Mouse (Mus musculus) lung, embryonic 16.5 days (tissue): ENCODE measurements at regions not wholly inside any gene's neighbourhood (a gene's known extent, or its start where the extent isn't known, plus 50 kb on each side); places are given as distances from the start of the nearest gene placed in this dataset.

ENCODE experiments used
- ATAC-seq: fragments of 200-750 bp; cut with Nextera tagmentation; 2 replicates; pipeline ENCODE4 v1.8.0; 2017; ENCODE audit warnings: low read depth, mild to moderate bottlenecking, moderate library complexity
- H3K27ac ChIP-seq: fragments of 300-500 bp; sonication (generic); 2 replicates; pipeline ENCODE4 v1.5.1; 2014; ENCODE audit warnings: mild to moderate bottlenecking, control low read depth, low read length
- H3K27me3 ChIP-seq: fragments of 300-500 bp; sonication (generic); 2 replicates; pipeline ENCODE4 v1.6.1; 2014; ENCODE audit warnings: low read depth, low read length, mixed read lengths; ENCODE audit not compliant: control insufficient read depth, insufficient read depth
- H3K36me3 ChIP-seq: fragments of 300-500 bp; sonication (generic); 2 replicates; pipeline ENCODE4 v1.6.1; 2014; ENCODE audit warnings: low read length; ENCODE audit not compliant: control insufficient read depth, insufficient read depth
- H3K4me1 ChIP-seq: fragments of 300-500 bp; sonication (generic); replicated peaks from 2 replicates; pipeline ENCODE4 v1.6.1; 2014; ENCODE audit warnings: low read length, mixed read lengths; ENCODE audit not compliant: control insufficient read depth, insufficient read depth
- H3K4me2 ChIP-seq: fragments of 300-500 bp; sonication (generic); 2 replicates; pipeline ENCODE4 v1.6.1; 2014; ENCODE audit warnings: low read depth, low read length, control low read depth
- H3K4me3 ChIP-seq: fragments of 300-500 bp; sonication (generic); 2 replicates; pipeline ENCODE4 v1.5.1; 2014; ENCODE audit warnings: mild to moderate bottlenecking, low read length, control low read depth
- H3K9ac ChIP-seq: fragments of 300-500 bp; sonication (generic); 2 replicates; pipeline ENCODE4 v1.6.1; 2014; ENCODE audit warnings: low read length, control low read depth
- H3K9me3 ChIP-seq: fragments of 300-500 bp; sonication (generic); 2 replicates; pipeline ENCODE4 v1.6.1; 2016; ENCODE audit warnings: low read length; ENCODE audit not compliant: control insufficient read depth
- WGBS: fragments of 180-500 bp; shearing (Covaris S2); extraction: QIAGEN DNeasy Blood & Tissue Kit; methylation state at CpG from one replicate; pipeline ENCODE4 v1.1.7; 2014; 5-methylcytosine and 5-hydroxymethylcytosine counted together

GRCm38 (mm10) chr2:117951337-117951718, 160.3 kb upstream of the Thbs1 start:
- Histone ChIP-seq H3K27me3 (no peaks in the 10 kb centered on the region), H3K27ac (no peak overlapping the region), H3K4me2 (no peak overlapping the region), H3K4me1 (peaks cover 10% of the 10 kb centered on the region; the same call in 1 of the 2 replicates), H3K36me3 (no peaks in the 10 kb centered on the region), H3K4me3 (no peak overlapping the region), H3K9me3 (no peaks in the 10 kb centered on the region), H3K9ac (no peak overlapping the region)
- no peak for ATAC-seq
- WGBS, result 58% methylated on average over 2 of the region's 2 CpGs

GRCm38 (mm10) chr2:117958737-117959136, 152.9 kb upstream of the Thbs1 start:
- Histone ChIP-seq H3K4me1 (peaks cover 15% of the 10 kb centered on the region), H3K36me3 (no peaks in the 10 kb centered on the region), H3K27ac (no peak overlapping the region; the same call in 1 of the 2 replicates), H3K4me3 (no peak overlapping the region), H3K9ac (no peak overlapping the region), H3K27me3 (no peaks in the 10 kb centered on the region), H3K4me2 (no peak overlapping the region), H3K9me3 (no peaks in the 10 kb centered on the region)
- 64% methylated on average over 4 of the region's 4 CpGs for WGBS
- no peak for ATAC-seq

GRCm38 (mm10) chr2:117959440-117959839, 152.2 kb upstream of the Thbs1 start:
- H3K4me1 ChIP-seq, result peaks cover 15% of the 10 kb centered on the region
- no peak overlapping the region for H3K9ac ChIP-seq
- H3K27me3 ChIP-seq, result no peaks in the 10 kb centered on the region
- no peak for ATAC-seq
- H3K36me3 ChIP-seq, result no peaks in the 10 kb centered on the region
- H3K9me3 ChIP-seq, result no peaks in the 10 kb centered on the region
- H3K27ac ChIP-seq, result no peak overlapping the region
- no peak overlapping the region for H3K4me3 ChIP-seq
- no peak overlapping the region for H3K4me2 ChIP-seq

- H3K4me2 ChIP-seq, result no peak overlapping the region
- H3K27ac ChIP-seq, result peak overlapping the region; percentile 29
- 64% methylated on average over 4 of the region's 4 CpGs for WGBS
Measured at GRCm38 (mm10) chr2:117962531-117962930, 149.1 kb upstream of the Thbs1 start.

GRCm38 (mm10) chr2:117963526-117963925, 148.2 kb upstream of the Thbs1 start:
- H3K4me3 ChIP-seq, result no peak overlapping the region
- 23% methylated on average over 2 of the region's 2 CpGs for WGBS
- peak; percentile 53; the same call in 1 of the 2 replicates for ATAC-seq
- peaks cover 15% of the 10 kb centered on the region for H3K4me1 ChIP-seq
- H3K4me2 ChIP-seq, result no peak overlapping the region
- H3K9ac ChIP-seq, result no peak overlapping the region
- H3K36me3 ChIP-seq, result no peaks in the 10 kb centered on the region
- no peaks in the 10 kb centered on the region; the same call in 1 of the 2 replicates for H3K9me3 ChIP-seq
- H3K27ac ChIP-seq, result 0 out of 2 replicates have a peak overlapping the region, but pooled peaks have one; percentile 22
- no peaks in the 10 kb centered on the region for H3K27me3 ChIP-seq

More at GRCm38 (mm10) chr2:117962531-117962930, 149.1 kb upstream of the Thbs1 start:
- no peaks in the 10 kb centered on the region for H3K27me3 ChIP-seq
- peak; percentile 36; the same call in 1 of the 2 replicates for ATAC-seq
- no peak overlapping the region for H3K9ac ChIP-seq
- H3K9me3 ChIP-seq, result no peaks in the 10 kb centered on the region; the same call in 1 of the 2 replicates
- H3K4me3 ChIP-seq, result no peak overlapping the region
- no peaks in the 10 kb centered on the region for H3K36me3 ChIP-seq
- H3K4me1 ChIP-seq, result peaks cover 15% of the 10 kb centered on the region

GRCm38 (mm10) chr2:117965758-117966157, 145.9 kb upstream of the Thbs1 start:
- H3K4me1 ChIP-seq, result peaks cover 15% of the 10 kb centered on the region
- H3K36me3 ChIP-seq, result no peaks in the 10 kb centered on the region
- no peak overlapping the region for H3K27ac ChIP-seq
- H3K27me3 ChIP-seq, result no peaks in the 10 kb centered on the region
- no peak overlapping the region for H3K4me2 ChIP-seq
- no peak for ATAC-seq
- WGBS, result 90% methylated on average over 4 of the region's 4 CpGs
- no peak overlapping the region for H3K4me3 ChIP-seq
- no peak overlapping the region for H3K9ac ChIP-seq
- no peaks in the 10 kb centered on the region; the same call in 1 of the 2 replicates for H3K9me3 ChIP-seq

GRCm38 (mm10) chr2:117968731-117969130, 142.9 kb upstream of the Thbs1 start:
- Histone ChIP-seq H3K9me3 (no peaks in the 10 kb centered on the region; the same call in 1 of the 2 replicates), H3K9ac (no peak overlapping the region), H3K4me1 (no peaks in the 10 kb centered on the region), H3K27me3 (no peaks in the 10 kb centered on the region), H3K4me2 (no peak overlapping the region), H3K27ac (no peak overlapping the region), H3K36me3 (no peaks in the 10 kb centered on the region), H3K4me3 (no peak overlapping the region)
- 93% methylated on average over 1 of the region's 1 CpGs for whole genome bisulfite sequencing
- ATAC-seq, result no peak

GRCm38 (mm10) chr2:117970631-117971030, 141.0 kb upstream of the Thbs1 start:
- no peak for ATAC-seq
- no peaks in the 10 kb centered on the region for H3K4me1 ChIP-seq
- H3K4me3 ChIP-seq, result no peak overlapping the region
- no peaks in the 10 kb centered on the region for H3K36me3 ChIP-seq
- no peak overlapping the region for H3K9ac ChIP-seq
- 92% methylated on average over 5 of the region's 5 CpGs for WGBS
- H3K27me3 ChIP-seq, result no peaks in the 10 kb centered on the region
- H3K27ac ChIP-seq, result no peak overlapping the region
- no peak overlapping the region for H3K4me2 ChIP-seq
- H3K9me3 ChIP-seq, result no peaks in the 10 kb centered on the region; the same call in 1 of the 2 replicates

GRCm38 (mm10) chr2:117977033-117977432, 134.6 kb upstream of the Thbs1 start:
- 89% methylated on average over 9 of the region's 9 CpGs for WGBS
- Histone ChIP-seq H3K4me3 (no peak overlapping the region), H3K9me3 (no peaks in the 10 kb centered on the region), H3K4me2 (no peak overlapping the region), H3K27ac (no peak overlapping the region), H3K27me3 (no peaks in the 10 kb centered on the region), H3K36me3 (no peaks in the 10 kb centered on the region), H3K4me1 (no peaks in the 10 kb centered on the region), H3K9ac (no peak overlapping the region)
- no peak for ATAC-seq

GRCm38 (mm10) chr2:117980856-117981255, 130.8 kb upstream of the Thbs1 start:
- no peak overlapping the region for H3K4me2 ChIP-seq
- H3K9ac ChIP-seq, result no peak overlapping the region
- no peak overlapping the region for H3K4me3 ChIP-seq
- H3K27ac ChIP-seq, result no peak overlapping the region
- H3K4me1 ChIP-seq, result no peaks in the 10 kb centered on the region; the same call in 1 of the 2 replicates
- no peaks in the 10 kb centered on the region for H3K9me3 ChIP-seq
- peak; percentile 36; the same call in 1 of the 2 replicates for ATAC-seq
- no peaks in the 10 kb centered on the region for H3K36me3 ChIP-seq
- WGBS, result 67% methylated on average over 2 of the region's 2 CpGs
- no peaks in the 10 kb centered on the region for H3K27me3 ChIP-seq
